Mouse (Mus musculus) heart, adult 2 months (tissue): ENCODE measurements around the gene Gm7579. TPM values are rescaled to one million over a fixed set of nuclear protein-coding genes. Genes with fewer than 3 reads are reported as not detected.
"Not testable (repeated sequence)": the region's sequence is repeated elsewhere in the genome, so short reads cannot be mapped to it uniquely, and the experiment has no call there.

Source experiments
- DNase-seq, 2 experiments: peaks; one replicate each; pipeline ENCODE4 v3.0.0; 2021
- H3K27ac ChIP-seq: fragments of 200-600 bp; 2 replicates; pipeline ENCODE4 v1.8.1; 2022
- H3K27me3 ChIP-seq: fragments of 200-500 bp; 2 replicates; pipeline ENCODE4 v1.6.1; 2012; ENCODE audit warnings: mild to moderate bottlenecking, low read length, inconsistent platforms, mixed read lengths; ENCODE audit not compliant: control insufficient read depth, insufficient read depth
- H3K36me3 ChIP-seq: fragments of 200-500 bp; 2 replicates; pipeline ENCODE4 v1.6.1; 2012; ENCODE audit warnings: low read length, inconsistent platforms; ENCODE audit not compliant: control insufficient read depth, insufficient read depth
- H3K4me1 ChIP-seq: fragments of 200-500 bp; 2 replicates; pipeline ENCODE4 v1.6.1; 2011; ENCODE audit warnings: low read length; ENCODE audit not compliant: control insufficient read depth, insufficient read depth
- H3K4me3 ChIP-seq: fragments of 200-600 bp; 2 replicates; pipeline ENCODE4 v1.8.1; 2022
- H3K79me2 ChIP-seq: fragments of 200-500 bp; replicated peaks from 2 replicates; pipeline ENCODE4 v1.6.1; 2012; ENCODE audit warnings: mild to moderate bottlenecking, inconsistent platforms, low read length, moderate library complexity, mixed read lengths; ENCODE audit not compliant: control insufficient read depth, insufficient read depth
- H3K9ac ChIP-seq: fragments of 200-500 bp; 2 replicates; pipeline ENCODE4 v1.6.1; 2012; ENCODE audit warnings: low read depth, mild to moderate bottlenecking, control low read depth, inconsistent platforms, low read length, mixed read lengths
- CTCF ChIP-seq: fragments of 200-600 bp; IDR thresholded peaks from 2 replicates; pipeline ENCODE4 v1.8.1; 2022; ENCODE audit warnings: antibody characterized with exemption, mild to moderate bottlenecking, moderate library complexity
- EP300 ChIP-seq: fragments of 200-500 bp; IDR thresholded peaks from 2 replicates; pipeline ENCODE4 v1.6.1; 2011; ENCODE audit warnings: low read depth, low read length, control low read depth; ENCODE audit not compliant: insufficient read depth
- POLR2A ChIP-seq: fragments of 200-500 bp; IDR thresholded peaks from 2 replicates; pipeline ENCODE4 v1.6.1; 2011; ENCODE audit warnings: mild to moderate bottlenecking, low read depth, low read length, control low read depth; ENCODE audit not compliant: insufficient read depth
- WGBS: fragments of 180-500 bp; shearing (Covaris S2); methylation state at CpG from one replicate; pipeline ENCODE4 v1.1.7; 2018; 5-methylcytosine and 5-hydroxymethylcytosine counted together
- intact Hi-C: fragments of 180-260 bp; cut with DNase I; formaldehyde crosslinking; loops from one replicate; pipeline ENCODE4 v1.15.1; 2025
- polyA plus RNA-seq: library from polyadenylated mRNA; depleted of rRNA; stranded (reverse); fragments of >200 nt; gene quantifications from 2 replicates; pipeline ENCODE4 v1.2.3, GENCODE M21; 2012; rRNA removed
- total RNA-seq, 2 experiments: library from RNA; stranded (reverse); gene quantifications; 2 replicates each; pipeline ENCODE4 v1.2.3; 2021

Gm7579 gene
- total and polyA plus RNA-seq, 3 experiments: not detected

DNA sequence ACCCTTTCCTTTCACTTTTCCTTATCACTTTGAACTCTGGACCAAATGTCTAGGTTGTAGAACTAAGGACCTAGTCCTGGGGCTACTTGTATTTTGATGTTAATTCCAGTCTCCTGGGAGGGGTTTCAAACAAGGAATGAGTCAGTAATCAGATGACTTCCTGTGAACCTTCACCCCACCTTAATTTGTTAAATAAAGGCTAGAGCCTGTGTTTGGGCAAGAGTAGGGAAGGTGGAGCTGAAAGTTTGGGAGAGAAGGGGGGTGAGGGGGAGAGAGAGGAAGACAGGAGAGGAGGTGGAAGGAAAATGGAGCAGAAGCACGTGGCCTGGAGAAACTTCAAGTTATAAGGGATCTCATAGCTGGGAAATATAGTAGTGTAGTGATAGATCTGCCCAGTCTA, 19.9 kb downstream of the Gm7579 start:
- TF ChIP-seq POLR2A: no peak
- TF ChIP-seq CTCF: no peak
- no peak for TF ChIP-seq EP300
- Histone ChIP-seq H3K36me3 (peaks cover 2% of the 10 kb centered on the region; the same call in 1 of the 2 replicates), H3K27ac (no peak overlapping the region), H3K4me1 (peaks cover 2% of the 10 kb centered on the region), H3K27me3 (no peaks in the 10 kb centered on the region), H3K79me2 (no peaks in the 10 kb centered on the region), H3K4me3 (no peak overlapping the region), H3K9ac (no peak overlapping the region)
- no peak for DNase-seq
- intact Hi-C loops: no loop called here
- 33% methylated on average over 1 of the region's 1 CpGs for WGBS

- H3K36me3 ChIP-seq: no peaks in the 10 kb centered on the region
- H3K4me1 ChIP-seq: no peaks in the 10 kb centered on the region
- H3K4me3 ChIP-seq: no peak within 1 kb of the TSS
- no peak for TF ChIP-seq POLR2A
- TF ChIP-seq EP300: no peak
- no peak for TF ChIP-seq CTCF
- no peaks in the 10 kb centered on the region for H3K27me3 ChIP-seq
- no peak within 1 kb of the TSS for H3K27ac ChIP-seq
- intact Hi-C loops: no loop called here
- 37% methylated on average over 2 of the region's 2 CpGs for WGBS
- no peaks in the 10 kb centered on the region for H3K79me2 ChIP-seq
- DNase-seq: no peak
- H3K9ac ChIP-seq: no peak within 1 kb of the TSS
Measured at GRCm38 (mm10) chr7:142240978-142241377, 29.3 kb downstream of the Gm7579 start, which contains the start of gene Gm40460. Gene Gm40460, minus strand, starts transcription at chr7:142241078.

- Histone ChIP-seq H3K27ac (no peak overlapping the region), H3K9ac (no peak overlapping the region), H3K27me3 (peaks cover 2% of the 10 kb centered on the region; the same call in 1 of the 2 replicates), H3K4me1 (no peaks in the 10 kb centered on the region), H3K36me3 (no peaks in the 10 kb centered on the region), H3K4me3 (no peak overlapping the region), H3K79me2 (no peaks in the 10 kb centered on the region)
- intact Hi-C loops: loop anchor here (2.0 kb wide), 1 partner anchor 105 kb away; the partner anchor contains the start of gene Gm45337
- TF ChIP-seq POLR2A: no peak
- TF ChIP-seq CTCF: peak; percentile 67
- DNase-seq: peak in 1 of 2 experiments; percentile 25
- WGBS: 0% methylated on average over 1 of the region's 1 CpGs
Measured at GRCm38 (mm10) chr7:142249824-142250223, 38.2 kb downstream of the Gm7579 start.

DNA sequence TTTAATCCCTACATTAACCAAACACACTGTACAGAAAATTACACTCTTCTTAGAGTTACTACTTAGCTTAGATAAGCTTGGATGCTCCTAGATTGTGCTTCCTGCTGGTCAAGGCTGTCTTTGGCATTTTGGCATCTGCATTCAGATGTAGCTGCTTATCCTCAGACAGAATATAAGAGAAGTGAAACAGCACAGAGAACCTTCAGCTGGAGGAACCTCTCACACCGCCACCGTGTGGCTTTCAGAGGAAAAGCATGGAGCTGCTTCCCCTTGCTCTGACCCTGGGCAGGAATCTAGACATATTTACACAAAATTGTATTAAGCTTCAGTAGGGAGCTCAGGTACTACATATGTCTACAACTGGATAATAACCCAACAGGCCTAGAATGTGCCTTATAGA, 43.9 kb downstream of the Gm7579 start:
- H3K36me3 ChIP-seq: no peaks in the 10 kb centered on the region
- no peaks in the 10 kb centered on the region for H3K27me3 ChIP-seq
- intact Hi-C loops: no loop called here
- WGBS: 2% methylated on average over 2 of the region's 2 CpGs
- TF ChIP-seq CTCF: peak; percentile 79
- no peak for TF ChIP-seq POLR2A
- no peak overlapping the region for H3K27ac ChIP-seq
- DNase-seq: peak in 1 of 2 experiments; percentile 24
- H3K4me1 ChIP-seq: no peaks in the 10 kb centered on the region
- H3K79me2 ChIP-seq: no peaks in the 10 kb centered on the region
- H3K4me3 ChIP-seq: no peak overlapping the region
- no peak overlapping the region for H3K9ac ChIP-seq

DNA sequence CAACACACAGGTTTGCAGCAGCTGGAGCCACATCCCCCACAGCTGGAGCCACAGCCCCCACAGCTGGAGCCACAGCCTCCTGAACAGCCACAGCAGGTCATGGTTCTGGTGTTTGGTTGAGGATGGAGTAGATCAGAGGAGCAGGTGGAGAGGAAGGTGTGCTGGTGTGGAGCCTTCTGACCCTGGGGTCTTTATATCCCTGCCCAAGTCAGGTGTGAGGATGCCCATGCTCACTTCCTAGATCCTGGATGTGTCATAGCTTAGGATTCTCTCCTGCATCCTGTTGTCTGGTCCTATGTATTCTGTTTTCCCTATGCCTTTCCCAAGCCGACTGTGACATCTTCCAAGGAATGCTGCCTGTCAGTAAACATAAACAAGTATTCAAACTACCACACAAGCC, 46.6 kb downstream of the Gm7579 start, which contains the start of gene Gm2431:
TSS of gene Gm2431 (minus strand) at position 101 of the 400 bp plus-strand sequence.
- H3K36me3 ChIP-seq, H3K4me1 ChIP-seq, H3K27me3 ChIP-seq, H3K27ac ChIP-seq, H3K4me3 ChIP-seq, DNase-seq, H3K9ac ChIP-seq, intact Hi-C loops, H3K79me2 ChIP-seq: not testable (repeated sequence)
- 36% methylated on average over 1 of the region's 1 CpGs for WGBS

Other genes with a start within 250 kb of the Gm7579 start
- gene Mob2, start 150.8 kb upstream of the Gm7579 start, total RNA-seq: 10 to 100 TPM; 41.9 to 44.5 TPM
- gene Mob2, start 150.8 kb upstream of the Gm7579 start, polyA plus RNA-seq: 44.8 and 58.9 TPM in 2 replicates
- 10 to 100 TPM; 37.4 to 43.2 TPM for gene Dusp8, start 116.0 kb upstream of the Gm7579 start, total RNA-seq
- gene Dusp8, start 116.0 kb upstream of the Gm7579 start, polyA plus RNA-seq: 31.4 and 38.4 TPM in 2 replicates
- not detected for gene Gm45618, start 91.1 kb upstream of the Gm7579 start, total RNA-seq
- gene Gm45618, start 91.1 kb upstream of the Gm7579 start, polyA plus RNA-seq: not detected in 2 replicates
- gene Gm39115, start 75.8 kb upstream of the Gm7579 start, total RNA-seq: not detected
- gene Gm39115, start 75.8 kb upstream of the Gm7579 start, polyA plus RNA-seq: not detected in 2 replicates
- gene Gm45337, start 67.3 kb upstream of the Gm7579 start, total RNA-seq: not detected
- gene Gm45337, start 67.3 kb upstream of the Gm7579 start, polyA plus RNA-seq: not detected in 2 replicates
- gene Gm29735, start 54.7 kb upstream of the Gm7579 start, total RNA-seq: not detected
- gene Gm29735, start 54.7 kb upstream of the Gm7579 start, polyA plus RNA-seq: not detected in 2 replicates
- not detected for gene Gm4553, start 46.1 kb upstream of the Gm7579 start, total RNA-seq
- not detected in 2 replicates for gene Gm4553, start 46.1 kb upstream of the Gm7579 start, polyA plus RNA-seq
- gene Krtap5-2, start 35.9 kb upstream of the Gm7579 start, total RNA-seq: not detected
- gene Krtap5-2, start 35.9 kb upstream of the Gm7579 start, polyA plus RNA-seq: not detected in 2 replicates
- gene Gm10153, start 21.5 kb upstream of the Gm7579 start, total RNA-seq: not detected
- not detected in 2 replicates for gene Gm10153, start 21.5 kb upstream of the Gm7579 start, polyA plus RNA-seq
- gene Krtap5-3, start 10.5 kb upstream of the Gm7579 start, total RNA-seq: not detected
- gene Krtap5-3, start 10.5 kb upstream of the Gm7579 start, polyA plus RNA-seq: not detected in 2 replicates
- gene Krtap5-5, start 18.1 kb downstream of the Gm7579 start, total RNA-seq: not detected
- gene Krtap5-5, start 18.1 kb downstream of the Gm7579 start, polyA plus RNA-seq: not detected in 2 replicates
- gene Gm40460, start 29.2 kb downstream of the Gm7579 start, total RNA-seq: not detected
- not detected in 2 replicates for gene Gm40460, start 29.2 kb downstream of the Gm7579 start, polyA plus RNA-seq
- gene Gm2431, start 46.5 kb downstream of the Gm7579 start, total RNA-seq: not detected
- gene Gm2431, start 46.5 kb downstream of the Gm7579 start, polyA plus RNA-seq: not detected in 2 replicates
- gene Gm4559, start 62.5 kb downstream of the Gm7579 start, total RNA-seq: not detected
- gene Gm4559, start 62.5 kb downstream of the Gm7579 start, polyA plus RNA-seq: not detected in 2 replicates
- not detected for gene Krtap5-1, start 85.3 kb downstream of the Gm7579 start, total RNA-seq
- not detected in 2 replicates for gene Krtap5-1, start 85.3 kb downstream of the Gm7579 start, polyA plus RNA-seq
- gene Krtap5-4, start 91.7 kb downstream of the Gm7579 start, total RNA-seq: not detected
- not detected in 2 replicates for gene Krtap5-4, start 91.7 kb downstream of the Gm7579 start, polyA plus RNA-seq
- 1 to 10 TPM; 2.2 to 3.6 TPM for gene Ifitm10, start 161.9 kb downstream of the Gm7579 start, total RNA-seq
- gene Ifitm10, start 161.9 kb downstream of the Gm7579 start, polyA plus RNA-seq: 4.9 and 6.4 TPM in 2 replicates
- gene Gm49369, start 170.8 kb downstream of the Gm7579 start, total RNA-seq: 1 to 10 TPM; 3.5 to 4.9 TPM
- gene Gm49369, start 170.8 kb downstream of the Gm7579 start, polyA plus RNA-seq: 0.23 TPM in 1 of 2 replicates, not detected in the other
- gene Ctsd, start 176.2 kb downstream of the Gm7579 start, total RNA-seq: 100 to 1,000 TPM; 883 to 991 TPM
- 1,120 and 1,462 TPM in 2 replicates for gene Ctsd, start 176.2 kb downstream of the Gm7579 start, polyA plus RNA-seq
- not detected for gene Syt8, start 223.0 kb downstream of the Gm7579 start, total RNA-seq
- not detected in 2 replicates for gene Syt8, start 223.0 kb downstream of the Gm7579 start, polyA plus RNA-seq
- gene Tnni2, start 229.9 kb downstream of the Gm7579 start, total RNA-seq: 1 to 10 TPM; 2.7 to 3.0 TPM
- gene Tnni2, start 229.9 kb downstream of the Gm7579 start, polyA plus RNA-seq: 5.9 and 7.5 TPM in 2 replicates
- 10 to 100 TPM; 28.4 to 35.0 TPM for gene Lsp1, start 248.9 kb downstream of the Gm7579 start, total RNA-seq
- gene Lsp1, start 248.9 kb downstream of the Gm7579 start, polyA plus RNA-seq: 96.6 and 107 TPM in 2 replicates